Mouse (Mus musculus) lung, postnatal 0 days (tissue): ENCODE measurements around the gene Pitpnc1. TPM values are rescaled to one million over a fixed set of nuclear protein-coding genes. Genes with fewer than 3 reads are reported as not detected.
A peak's percentile ranks its signal among the peaks of the same experiment; 100 is the strongest.

Source experiments
- ATAC-seq: fragments of 200-750 bp; cut with Nextera tagmentation; 2 replicates; pipeline ENCODE4 v1.8.0; 2017; ENCODE audit warnings: moderate library complexity
- DNase-seq: peaks from one replicate; pipeline ENCODE4 v3.0.0-alpha.2; 2016; ENCODE audit warnings: low spot score
- H3K27ac ChIP-seq: fragments of 300-500 bp; sonication (generic); 2 replicates; pipeline ENCODE4 v1.5.1; 2014; ENCODE audit warnings: antibody characterized with exemption, mild to moderate bottlenecking, low read length, mixed read lengths
- H3K27me3 ChIP-seq: fragments of 300-500 bp; sonication (generic); replicated peaks from 2 replicates; pipeline ENCODE4 v1.6.1; 2014; ENCODE audit warnings: low read length, mixed read lengths; ENCODE audit not compliant: insufficient read depth
- H3K36me3 ChIP-seq: fragments of 300-500 bp; sonication (generic); 2 replicates; pipeline ENCODE4 v1.6.1; 2014; ENCODE audit warnings: low read length, mixed read lengths; ENCODE audit not compliant: insufficient read depth
- H3K4me1 ChIP-seq: fragments of 300-500 bp; sonication (generic); 2 replicates; pipeline ENCODE4 v1.6.1; 2014; ENCODE audit warnings: antibody characterized with exemption, low read depth, low read length, mixed read lengths; ENCODE audit not compliant: insufficient read depth
- H3K4me2 ChIP-seq: fragments of 300-500 bp; sonication (generic); replicated peaks from 2 replicates; pipeline ENCODE4 v1.6.1; 2014; ENCODE audit warnings: low read depth, mild to moderate bottlenecking, low read length, moderate library complexity, mixed read lengths
- H3K4me3 ChIP-seq: fragments of 300-500 bp; sonication (generic); 2 replicates; pipeline ENCODE4 v1.5.1; 2014; ENCODE audit warnings: low read depth, low read length
- H3K9ac ChIP-seq: fragments of 300-500 bp; sonication (generic); replicated peaks from 2 replicates; pipeline ENCODE4 v1.6.1; 2014; ENCODE audit warnings: low read depth, mild to moderate bottlenecking
- H3K9me3 ChIP-seq: fragments of 300-500 bp; sonication (generic); 2 replicates; pipeline ENCODE4 v1.6.1; 2016; ENCODE audit warnings: low read length, mixed read lengths
- CTCF ChIP-seq: IDR thresholded peaks from 2 replicates; pipeline ENCODE4 v1.5.1; 2016; ENCODE audit warnings: antibody characterized with exemption, mild to moderate bottlenecking
- EP300 ChIP-seq: IDR thresholded peaks from 2 replicates; pipeline ENCODE4 v1.6.1; 2016; ENCODE audit warnings: antibody characterized with exemption, mild to moderate bottlenecking, control low read depth
- WGBS: fragments of 180-500 bp; shearing (Covaris S2); extraction: QIAGEN DNeasy Blood & Tissue Kit; methylation state at CpG from one replicate; pipeline ENCODE4 v1.1.7; 2014; 5-methylcytosine and 5-hydroxymethylcytosine counted together
- polyA plus RNA-seq: library from polyadenylated mRNA; unstranded; fragments of >200 nt; fragmentation: Nextera tagmentation; extraction: Ambion mirVana; gene quantifications from 2 replicates; pipeline ENCODE4 v1.2.1, GENCODE M21; 2015

Pitpnc1 gene
- polyA plus RNA-seq, 1 experiment from 2014 or later: 16.3 TPM

GRCm38 (mm10) chr11:107376272-107376671 is 94.2 kb downstream of the Pitpnc1 start:
- Histone ChIP-seq H3K9me3 (no peaks in the 10 kb centered on the region), H3K9ac (no peak overlapping the region), H3K27me3 (no peaks in the 10 kb centered on the region), H3K4me2 (0 out of 2 replicates have a peak overlapping the region, but pooled peaks have one; percentile 14), H3K27ac (peak overlapping the region; percentile 68), H3K36me3 (no peaks in the 10 kb centered on the region), H3K4me1 (peaks cover 6% of the 10 kb centered on the region), H3K4me3 (no peak overlapping the region)
- ATAC-seq (peak; percentile 95), DNase-seq (peak; percentile 91)
- peak; percentile 61 for TF ChIP-seq EP300
- no peak for TF ChIP-seq CTCF
- 44% methylated on average over 12 of the region's 12 CpGs for WGBS

- ATAC-seq: peak; percentile 5; the same call in 1 of the 2 replicates
- WGBS: 72% methylated on average over 11 of the region's 11 CpGs
- Histone ChIP-seq H3K4me2 (no peak overlapping the region), H3K9ac (no peak overlapping the region), H3K27me3 (no peaks in the 10 kb centered on the region), H3K4me1 (peaks cover 6% of the 10 kb centered on the region), H3K36me3 (no peaks in the 10 kb centered on the region), H3K4me3 (no peak overlapping the region), H3K9me3 (no peaks in the 10 kb centered on the region), H3K27ac (peak overlapping the region; percentile 57)
- peak; percentile 14 for DNase-seq
- TF ChIP-seq CTCF: no peak
- TF ChIP-seq EP300: no peak
These were observed 94.7 kb downstream of the Pitpnc1 start for GRCm38 (mm10) chr11:107375816-107376215.

GRCm38 (mm10) chr11:107373569-107373968 is 96.9 kb downstream of the Pitpnc1 start:
- DNase-seq (no peak), ATAC-seq (no peak)
- Histone ChIP-seq H3K4me1 (peaks cover 6% of the 10 kb centered on the region; the same call in 1 of the 2 replicates), H3K36me3 (no peaks in the 10 kb centered on the region), H3K4me3 (no peak overlapping the region), H3K9ac (no peak overlapping the region), H3K4me2 (no peak overlapping the region), H3K9me3 (no peaks in the 10 kb centered on the region), H3K27me3 (no peaks in the 10 kb centered on the region), H3K27ac (no peak overlapping the region)
- WGBS: 93% methylated on average over 6 of the region's 6 CpGs
- no peak for TF ChIP-seq EP300
- TF ChIP-seq CTCF: no peak

- no peaks in the 10 kb centered on the region for H3K9me3 ChIP-seq
- H3K27ac ChIP-seq: no peak overlapping the region
- peaks cover 6% of the 10 kb centered on the region; the same call in 1 of the 2 replicates for H3K4me1 ChIP-seq
- 91% methylated on average over 4 of the region's 4 CpGs for WGBS
- ATAC-seq (no peak), DNase-seq (no peak)
- no peak for TF ChIP-seq EP300
- TF ChIP-seq CTCF: no peak
- no peaks in the 10 kb centered on the region for H3K36me3 ChIP-seq
- no peak overlapping the region for H3K9ac ChIP-seq
- H3K4me3 ChIP-seq: no peak overlapping the region
- H3K27me3 ChIP-seq: no peaks in the 10 kb centered on the region
- H3K4me2 ChIP-seq: no peak overlapping the region
These were observed 97.3 kb downstream of the Pitpnc1 start for GRCm38 (mm10) chr11:107373154-107373553.

- ATAC-seq (no peak), DNase-seq (no peak)
- 60% methylated on average over 7 of the region's 7 CpGs for WGBS
- Histone ChIP-seq H3K27me3 (no peaks in the 10 kb centered on the region), H3K36me3 (no peaks in the 10 kb centered on the region), H3K9ac (no peak overlapping the region), H3K4me3 (no peak overlapping the region), H3K4me2 (no peak overlapping the region), H3K4me1 (peaks cover 6% of the 10 kb centered on the region; the same call in 1 of the 2 replicates), H3K9me3 (no peaks in the 10 kb centered on the region), H3K27ac (no peak overlapping the region)
- TF ChIP-seq CTCF: no peak
- TF ChIP-seq EP300: no peak
These were observed 97.8 kb downstream of the Pitpnc1 start for GRCm38 (mm10) chr11:107372688-107373087.

GRCm38 (mm10) chr11:107370476-107370875 is 100.0 kb downstream of the Pitpnc1 start:
- Histone ChIP-seq H3K4me3 (no peak overlapping the region), H3K9me3 (no peaks in the 10 kb centered on the region), H3K9ac (no peak overlapping the region), H3K4me1 (peaks cover 4% of the 10 kb centered on the region; the same call in 1 of the 2 replicates), H3K27me3 (no peaks in the 10 kb centered on the region), H3K4me2 (no peak overlapping the region), H3K27ac (no peak overlapping the region), H3K36me3 (no peaks in the 10 kb centered on the region)
- ATAC-seq (no peak), DNase-seq (no peak)
- 71% methylated on average over 3 of the region's 3 CpGs for WGBS
- no peak for TF ChIP-seq CTCF
- 0 out of 2 replicates have a peak, but pooled peaks have one; percentile 39 for TF ChIP-seq EP300

- Histone ChIP-seq H3K9me3 (no peaks in the 10 kb centered on the region), H3K27ac (no peak overlapping the region), H3K27me3 (no peaks in the 10 kb centered on the region), H3K4me3 (no peak overlapping the region), H3K4me2 (no peak overlapping the region), H3K9ac (no peak overlapping the region), H3K36me3 (no peaks in the 10 kb centered on the region), H3K4me1 (peaks cover 4% of the 10 kb centered on the region; the same call in 1 of the 2 replicates)
- no peak for DNase-seq
- no peak for ATAC-seq
- WGBS: 94% methylated on average over 6 of the region's 6 CpGs
- TF ChIP-seq CTCF (no peak), EP300 (no peak)
These were observed 100.8 kb downstream of the Pitpnc1 start for GRCm38 (mm10) chr11:107369661-107370060.
